Mouse (Mus musculus) stomach, postnatal 0 days (tissue): ENCODE results near the gene Dnaaf2. TPM values are rescaled to one million over a fixed set of nuclear protein-coding genes. Genes with fewer than 3 reads are reported as not detected.
"Not testable (repeated sequence)": the region's sequence is repeated elsewhere in the genome, so short reads cannot be mapped to it uniquely, and the experiment has no call there.

Experiments
- ATAC-seq: fragments of 200-750 bp; cut with Nextera tagmentation; 2 replicates; pipeline ENCODE4 v1.8.0; 2017; ENCODE audit not compliant: low FRiP score, low TSS enrichment
- DNase-seq: peaks from one replicate; pipeline ENCODE4 v3.0.0-alpha.2; 2016; ENCODE audit warnings: low spot score
- H3K27ac ChIP-seq: fragments of 300-500 bp; sonication (generic); replicated peaks from 2 replicates; pipeline ENCODE4 v1.5.1; 2014; ENCODE audit warnings: mild to moderate bottlenecking, control low read depth
- H3K27me3 ChIP-seq: fragments of 300-500 bp; sonication (generic); 2 replicates; pipeline ENCODE4 v1.6.1; 2014; ENCODE audit warnings: low read length; ENCODE audit not compliant: control insufficient read depth, insufficient read depth
- H3K36me3 ChIP-seq: fragments of 300-500 bp; sonication (generic); 2 replicates; pipeline ENCODE4 v1.6.1; 2014; ENCODE audit warnings: low read length, mixed read lengths; ENCODE audit not compliant: control insufficient read depth, insufficient read depth
- H3K4me1 ChIP-seq: fragments of 300-500 bp; sonication (generic); replicated peaks from 2 replicates; pipeline ENCODE4 v1.6.1; 2014; ENCODE audit warnings: antibody characterized with exemption; ENCODE audit not compliant: control insufficient read depth, insufficient read depth
- H3K4me2 ChIP-seq: fragments of 300-500 bp; sonication (generic); replicated peaks from 2 replicates; pipeline ENCODE4 v1.6.1; 2014; ENCODE audit warnings: low read depth, mild to moderate bottlenecking, control low read depth, moderate library complexity
- H3K4me3 ChIP-seq: fragments of 300-500 bp; sonication (generic); 2 replicates; pipeline ENCODE4 v1.5.1; 2014; ENCODE audit warnings: low read depth, low read length, control low read depth
- H3K9ac ChIP-seq: fragments of 300-500 bp; sonication (generic); 2 replicates; pipeline ENCODE4 v1.6.1; 2014; ENCODE audit warnings: mild to moderate bottlenecking, low read length, control low read depth, mixed read lengths
- H3K9me3 ChIP-seq: fragments of 300-500 bp; sonication (generic); 2 replicates; pipeline ENCODE4 v1.6.1; 2016; ENCODE audit warnings: low read length; ENCODE audit not compliant: control insufficient read depth
- CTCF ChIP-seq: IDR thresholded peaks from 2 replicates; pipeline ENCODE4 v1.5.1; 2016; ENCODE audit warnings: antibody characterized with exemption, low read depth, mild to moderate bottlenecking, moderate library complexity
- EP300 ChIP-seq: optimal IDR thresholded peaks from 2 replicates; pipeline ENCODE3; 2016; ENCODE audit warnings: antibody characterized with exemption
- WGBS: fragments of 180-500 bp; shearing (Covaris S2); extraction: QIAGEN DNeasy Blood & Tissue Kit; methylation state at CpG from one replicate; pipeline ENCODE4 v1.1.7; 2014; 5-methylcytosine and 5-hydroxymethylcytosine counted together
- polyA plus RNA-seq: library from polyadenylated mRNA; unstranded; fragments of >200 nt; fragmentation: Nextera tagmentation; extraction: Ambion mirVana; gene quantifications from 2 replicates; pipeline ENCODE4 v1.2.1, GENCODE M21; 2015

The Dnaaf2 gene
- polyA plus RNA-seq, 1 experiment from 2014 or later: 4.0 TPM

GRCm38 (mm10) chr12:69164904-69165303 lies 33.3 kb downstream of the Dnaaf2 start:
- H3K27me3 ChIP-seq: no peaks in the 10 kb centered on the region
- H3K27ac ChIP-seq: peak overlapping the region; percentile 30; the same call in 1 of the 2 replicates
- DNase-seq: no peak
- TF ChIP-seq EP300: no peak
- peak; percentile 26 for TF ChIP-seq CTCF
- no peak overlapping the region for H3K9ac ChIP-seq
- H3K36me3 ChIP-seq: no peaks in the 10 kb centered on the region
- no peak overlapping the region for H3K4me2 ChIP-seq
- ATAC-seq: peak; percentile 83
- no peaks in the 10 kb centered on the region for H3K4me1 ChIP-seq
- H3K4me3 ChIP-seq: no peak overlapping the region
- H3K9me3 ChIP-seq: no peaks in the 10 kb centered on the region
- WGBS: 36% methylated on average over 3 of the region's 3 CpGs

DNA sequence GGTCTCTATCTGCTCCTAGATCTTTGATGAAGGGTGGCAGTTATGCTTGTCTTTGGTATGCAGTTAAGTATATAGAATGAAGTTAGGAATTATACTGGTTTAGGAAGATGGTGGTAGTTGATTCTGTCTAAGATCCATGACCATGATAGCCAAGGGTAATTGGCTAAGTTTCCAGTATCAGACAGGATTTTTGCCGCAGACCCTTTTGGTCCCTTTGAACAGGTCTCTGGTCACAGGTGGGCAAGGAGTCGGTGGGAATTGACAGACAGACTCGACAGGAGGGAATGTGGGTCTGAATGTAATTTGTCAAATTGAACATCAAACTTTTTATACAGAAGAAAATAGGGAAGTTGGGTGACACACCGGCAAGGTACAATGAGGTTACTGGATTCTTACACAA lies 34.6 kb downstream of the Dnaaf2 start:
- H3K4me3 ChIP-seq, H3K9ac ChIP-seq, H3K36me3 ChIP-seq, H3K4me1 ChIP-seq, ATAC-seq, H3K27me3 ChIP-seq, DNase-seq, H3K27ac ChIP-seq, H3K4me2 ChIP-seq, H3K9me3 ChIP-seq: not testable (repeated sequence)
- WGBS: 71% methylated on average over 4 of the region's 4 CpGs

GRCm38 (mm10) chr12:69160677-69161076 lies 37.6 kb downstream of the Dnaaf2 start:
- DNase-seq, ATAC-seq, H3K36me3 ChIP-seq, H3K27ac ChIP-seq, H3K9ac ChIP-seq, H3K4me3 ChIP-seq, H3K4me1 ChIP-seq, H3K4me2 ChIP-seq, H3K9me3 ChIP-seq, H3K27me3 ChIP-seq: not testable (repeated sequence)
- WGBS: 77% methylated on average over 2 of the region's 2 CpGs

- ATAC-seq (peak; percentile 0; the same call in 1 of the 2 replicates), DNase-seq (no peak)
- TF ChIP-seq EP300 (no peak), CTCF (peak; percentile 89)
- peaks cover 2% of the 10 kb centered on the region; the same call in 1 of the 2 replicates for H3K4me1 ChIP-seq
- H3K9ac ChIP-seq: no peak overlapping the region
- H3K27me3 ChIP-seq: no peaks in the 10 kb centered on the region
- H3K4me2 ChIP-seq: no peak overlapping the region
- H3K36me3 ChIP-seq: no peaks in the 10 kb centered on the region
- WGBS: 4% methylated on average over 9 of the region's 9 CpGs
- H3K4me3 ChIP-seq: peak overlapping the region; percentile 3
- H3K9me3 ChIP-seq: no peaks in the 10 kb centered on the region
- H3K27ac ChIP-seq: no peak overlapping the region
Observed at GRCm38 (mm10) chr12:69159578-69159940, 38.7 kb downstream of the Dnaaf2 start.

DNA sequence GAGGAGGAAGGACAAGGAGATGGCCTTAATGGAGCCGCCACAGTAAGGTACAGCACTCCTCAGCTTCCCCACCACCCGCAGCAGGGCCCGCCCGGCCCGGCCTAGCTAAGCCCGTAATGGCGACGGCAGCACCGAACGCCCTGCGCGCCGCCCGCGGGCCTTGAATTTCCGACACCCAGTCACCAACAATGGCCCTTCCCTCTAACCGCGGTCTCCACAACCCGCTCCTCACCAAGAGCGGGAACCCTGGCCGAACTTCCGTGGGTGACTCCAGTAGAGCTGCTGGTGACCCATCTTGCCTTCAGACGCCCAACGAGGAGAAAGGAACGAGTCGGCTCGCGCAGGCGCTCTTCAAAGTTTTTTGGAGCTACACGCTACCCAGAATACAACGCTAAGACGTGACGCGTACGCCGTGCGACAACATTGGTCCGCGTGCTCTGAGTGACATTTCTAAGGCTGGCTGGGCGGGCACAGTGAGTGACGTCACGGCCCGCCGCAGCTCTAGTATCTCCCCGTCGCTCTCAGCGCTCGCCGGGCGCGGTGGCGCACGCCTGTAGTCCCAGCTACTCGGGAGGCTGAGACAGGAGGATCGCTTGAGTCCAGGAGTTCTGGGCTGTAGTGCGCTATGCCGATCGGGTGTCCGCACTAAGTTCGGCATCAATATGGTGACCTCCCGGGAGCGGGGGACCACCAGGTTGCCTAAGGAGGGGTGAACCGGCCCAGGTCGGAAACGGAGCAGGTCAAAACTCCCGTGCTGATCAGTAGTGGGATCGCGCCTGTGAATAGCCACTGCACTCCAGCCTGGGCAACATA lies 39.3 kb downstream of the Dnaaf2 start, which contains the start of gene Rps29:
Gene Rps29, minus strand, starts transcription at position 422 of the 813 bp plus-strand sequence.
- H3K27me3 ChIP-seq, H3K4me1 ChIP-seq, H3K9me3 ChIP-seq, H3K36me3 ChIP-seq: not testable (repeated sequence)
- Histone ChIP-seq H3K27ac (peak within 1 kb of the TSS; percentile 96), H3K4me3 (peak within 1 kb of the TSS; percentile 67), H3K4me2 (peak within 1 kb of the TSS; percentile 40), H3K9ac (peak within 1 kb of the TSS; percentile 80)
- peak; percentile 71 for TF ChIP-seq EP300
- under 1% methylated on average over 55 of the region's 68 CpGs for WGBS
- peak; percentile 99 for ATAC-seq
- peak; percentile 98 for DNase-seq

DNA sequence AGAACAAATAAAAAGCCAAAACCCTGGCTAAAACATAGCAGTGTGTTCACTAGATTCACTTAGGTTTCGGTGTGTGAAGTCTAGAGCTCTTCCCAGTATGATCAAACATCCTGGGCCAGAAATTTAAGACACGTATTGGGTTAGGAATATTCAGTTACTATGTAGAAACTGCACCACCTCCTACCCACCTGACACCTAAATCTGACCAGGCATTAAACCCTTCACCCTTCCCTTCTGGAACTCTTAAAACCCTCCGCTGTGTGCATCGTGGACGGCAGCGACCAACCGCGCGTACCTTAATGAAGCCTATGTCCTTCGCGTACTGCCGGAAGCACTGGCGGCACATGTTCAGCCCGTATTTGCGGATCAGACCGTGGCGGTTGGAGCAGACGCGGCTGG lies 39.9 kb downstream of the Dnaaf2 start:
- Histone ChIP-seq H3K4me3 (peak overlapping the region; percentile 67), H3K4me2 (peak overlapping the region; percentile 40), H3K27me3 (no peaks in the 10 kb centered on the region), H3K4me1 (peaks cover 2% of the 10 kb centered on the region; the same call in 1 of the 2 replicates), H3K36me3 (no peaks in the 10 kb centered on the region), H3K27ac (peak overlapping the region; percentile 96), H3K9me3 (no peaks in the 10 kb centered on the region), H3K9ac (peak overlapping the region; percentile 80)
- ATAC-seq (no peak), DNase-seq (no peak)
- WGBS: under 1% methylated on average over 19 of the region's 19 CpGs
- TF ChIP-seq EP300 (no peak), CTCF (no peak)
